10 mouse cellular contexts compared by ENCODE assay signal in the genomic region with DNA sequence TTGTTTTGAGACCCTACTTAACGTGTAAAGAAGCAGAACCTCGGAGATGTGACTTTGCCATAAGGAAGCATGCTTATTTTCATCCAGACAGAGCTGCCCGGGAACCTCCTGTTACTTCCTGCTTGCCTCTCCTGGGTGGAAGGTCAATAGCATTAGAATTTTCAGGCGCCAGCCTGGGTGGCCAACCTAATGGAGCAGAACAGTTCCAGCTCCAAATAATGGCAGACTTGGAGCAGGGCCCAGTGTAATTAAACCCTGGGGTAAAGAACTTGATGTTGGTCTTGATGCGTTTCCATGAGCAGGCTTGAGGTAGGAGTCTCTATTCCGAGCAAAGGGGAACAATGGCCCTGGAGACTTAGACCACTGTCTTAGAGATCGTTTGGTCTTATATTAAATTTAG. TPM values are rescaled to one million over a fixed set of nuclear protein-coding genes. Genes with fewer than 3 reads are reported as not detected.
DNase-seq lines count a peak whose midpoint lies in the region; ATAC-seq and TF ChIP-seq lines count a peak whose summit lies in the region.
"Had no signal": no experiment of that assay in that cellular context is flagged by ENCODE, and none has a peak within 500 bp of the region (broad histone marks: within the 10 kb centered on the region; RNA-seq: fewer than 3 reads in every experiment).

No protein-coding gene starts in this region.

- H3K4me3 ChIP-seq in forebrain, postnatal 0 days (ENCODE audit: low read depth, low read length): no peak overlapping the region
- no peak overlapping the region for H3K4me3 ChIP-seq in stomach, embryonic 15.5 days (replicated peaks)
- H3K4me3 ChIP-seq: embryonic facial prominence, embryonic 13.5 days; heart, embryonic 12.5 days had no signal

- 28% methylated on average over 7 of the region's 7 CpGs for WGBS in forebrain, postnatal 0 days
- 54% methylated on average over 7 of the region's 7 CpGs for WGBS in stomach, embryonic 15.5 days

- no peak for TF ChIP-seq CTCF in forebrain, postnatal 0 days (IDR thresholded peaks at IDR 0.05; ENCODE audit: low read depth)

- no peaks in the 10 kb centered on the region for H3K27me3 ChIP-seq in forebrain, postnatal 0 days (ENCODE audit: insufficient read depth, low read length)
- no peaks in the 10 kb centered on the region for H3K27me3 ChIP-seq in stomach, embryonic 15.5 days (replicated peaks)
- H3K27me3 ChIP-seq: embryonic facial prominence, embryonic 13.5 days; heart, embryonic 12.5 days had no signal

- ATAC-seq in forebrain, postnatal 0 days: no peak
- ATAC-seq in stomach, embryonic 15.5 days (ENCODE audit: insufficient read depth, low FRiP score, low read depth): no peak

- no peaks in the 10 kb centered on the region for H3K36me3 ChIP-seq in forebrain, postnatal 0 days (ENCODE audit: insufficient read depth)
- H3K36me3 ChIP-seq in stomach, embryonic 15.5 days: no peaks in the 10 kb centered on the region
- H3K36me3 ChIP-seq: heart, embryonic 12.5 days had no signal

- H3K9ac ChIP-seq in forebrain, postnatal 0 days: no peak overlapping the region
- H3K9ac ChIP-seq in stomach, embryonic 15.5 days: no peak overlapping the region
- H3K9ac ChIP-seq: heart, embryonic 12.5 days had no signal

- DNase-seq in retina, postnatal 1 day: peak; percentile 76
- no peak for DNase-seq in retina, embryonic 14.5 days (ENCODE audit: low spot score)
- peak; percentile 52 for DNase-seq in forebrain, postnatal 0 days
- peak; percentile 84 for DNase-seq in kidney, postnatal 10 days
- DNase-seq in cerebellum, adult 11 months: no peak
- DNase-seq in gastrocnemius, adult 18-20 months (ENCODE audit: low spot score): no peak
- DNase-seq: lung, postnatal 14 days had no signal

- no peak overlapping the region for H3K4me2 ChIP-seq in forebrain, postnatal 0 days (ENCODE audit: low read depth)
- H3K4me2 ChIP-seq in stomach, embryonic 15.5 days: no peak overlapping the region
- H3K4me2 ChIP-seq: embryonic facial prominence, embryonic 13.5 days; heart, embryonic 12.5 days had no signal

- H3K9me3 ChIP-seq in forebrain, postnatal 0 days (ENCODE audit: low read length): no peaks in the 10 kb centered on the region
- H3K9me3 ChIP-seq in stomach, embryonic 15.5 days: no peaks in the 10 kb centered on the region
- H3K9me3 ChIP-seq: embryonic facial prominence, embryonic 13.5 days; heart, embryonic 12.5 days had no signal

- H3K4me1 ChIP-seq in forebrain, postnatal 0 days (ENCODE audit: insufficient read depth): peaks cover 21% of the 10 kb centered on the region; the same call in 1 of the 2 replicates
- H3K4me1 ChIP-seq in stomach, embryonic 15.5 days: peaks cover 22% of the 10 kb centered on the region

- H3K27ac ChIP-seq in forebrain, postnatal 0 days (ENCODE audit: low read depth, low read length): no peak overlapping the region
- H3K27ac ChIP-seq in stomach, embryonic 15.5 days: 0 out of 2 replicates have a peak overlapping the region, but pooled peaks have one; percentile 3
- H3K27ac ChIP-seq: embryonic facial prominence, embryonic 13.5 days had no signal

RNA-seq across cellular contexts. Expression of a gene that starts 26.0 kb away (rescaled TPM):
- 98.6 and 115 TPM in 2 replicates for total RNA-seq in forebrain, postnatal 0 days (2014; rRNA removed)
- polyA plus RNA-seq in forebrain, postnatal 0 days (2015; fragmentation: Nextera tagmentation; extraction: Ambion mirVana): 109 and 117 TPM in 2 replicates
- polyA plus RNA-seq in stomach, embryonic 15.5 days (2015; fragmentation: Nextera tagmentation; extraction: Ambion mirVana): 98.8 and 107 TPM in 2 replicates
- total RNA-seq in gastrocnemius, adult 18-20 months (2021): 10 to 100 TPM; 43.7 to 43.9 TPM

RNA-seq across cellular contexts. Expression of a gene that starts 26.4 kb away (rescaled TPM):
- total RNA-seq in forebrain, postnatal 0 days (2014; rRNA removed): 20.0 and 24.3 TPM in 2 replicates
- 43.8 and 50.5 TPM in 2 replicates for polyA plus RNA-seq in forebrain, postnatal 0 days (2015; fragmentation: Nextera tagmentation; extraction: Ambion mirVana)
- polyA plus RNA-seq in stomach, embryonic 15.5 days (2015; fragmentation: Nextera tagmentation; extraction: Ambion mirVana): 42.4 and 47.0 TPM in 2 replicates
- 10 to 100 TPM; 14.2 to 15.3 TPM for total RNA-seq in gastrocnemius, adult 18-20 months (2021)

Comparison
In these comparisons a context has a peak if more than half of its experiments do, and no peak if none do; other contexts are left out.
1. DNase-seq: peak in retina, postnatal 1 day (single experiment), forebrain, postnatal 0 days (single experiment) and kidney, postnatal 10 days (single experiment); none in retina, embryonic 14.5 days (single experiment), cerebellum, adult 11 months (single experiment) and gastrocnemius, adult 18-20 months (single experiment).